Mouse (Mus musculus): ENCODE measurements around the gene Eva1b.

- TF ChIP-seq CTCF (conservative IDR thresholded peaks at IDR 0.05; ENCODE audit: insufficient read depth, insufficient read length, low read depth, low read length) (no peak), POLR2A (IDR thresholded peaks at IDR 0.05; ENCODE audit: low read depth, low read length) (no peak)
Observed at GRCm38 (mm10) chr4:126161986-126162385, 14.4 kb downstream of the Eva1b start.
